Mouse (Mus musculus): Measurements from ENCODE around the gene Ranbp1.
"Not testable (repeated sequence)": the region's sequence is repeated elsewhere in the genome, so short reads cannot be mapped to it uniquely, and the experiment has no call there.

Ranbp1 gene

DNA sequence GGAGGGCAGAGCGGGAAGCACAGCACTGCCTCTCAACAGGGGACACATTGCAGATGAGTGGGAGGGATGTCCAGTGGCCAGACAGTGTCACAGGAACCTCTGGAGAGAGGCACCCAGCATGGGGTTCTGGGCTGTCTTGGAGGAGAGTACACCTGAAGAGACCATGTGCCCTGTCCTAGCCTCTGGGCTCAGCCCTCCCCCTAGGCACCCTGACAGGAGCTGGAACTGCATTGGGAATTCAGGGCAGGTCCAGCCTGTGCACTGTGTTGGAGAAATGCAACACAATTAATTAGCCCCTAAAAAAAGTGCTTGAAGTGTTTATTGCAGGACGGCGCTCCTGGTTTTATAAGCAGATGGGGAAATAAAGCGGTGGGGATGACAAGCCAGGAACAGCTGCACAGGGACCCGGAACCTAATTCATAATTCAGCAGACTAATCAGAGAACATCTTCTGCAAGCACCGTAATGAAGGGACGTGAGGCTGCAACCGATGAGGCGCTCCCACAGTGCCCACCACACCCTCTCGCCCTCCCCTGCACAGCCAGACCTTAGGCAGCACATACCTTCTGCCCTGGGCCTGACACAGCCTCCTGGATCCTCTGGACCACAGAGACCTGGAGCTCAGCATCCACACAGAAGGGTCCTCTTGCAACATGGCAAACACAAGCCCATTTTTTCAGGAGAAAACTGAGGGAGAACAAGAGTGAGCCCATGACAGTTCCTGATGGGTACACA lies 50.0 kb downstream of the Ranbp1 start:
- no peak for DNase-seq

GRCm38 (mm10) chr16:18197881-18198280 lies 50.7 kb downstream of the Ranbp1 start:
- DNase-seq = no peak

- not testable (repeated sequence) for DNase-seq
These were observed 53.0 kb downstream of the Ranbp1 start for GRCm38 (mm10) chr16:18195561-18195960.

- DNase-seq = no peak
These were observed 53.5 kb downstream of the Ranbp1 start for GRCm38 (mm10) chr16:18195068-18195467.

GRCm38 (mm10) chr16:18194208-18194985 lies 54.1 kb downstream of the Ranbp1 start:
- peak; percentile 73 for DNase-seq

GRCm38 (mm10) chr16:18191006-18191405 lies 57.5 kb downstream of the Ranbp1 start:
- DNase-seq = no peak
